Mouse (Mus musculus) heart, postnatal 10 days (tissue): ENCODE measurements around the gene Erc1. TPM values are rescaled to one million over a fixed set of nuclear protein-coding genes. Genes with fewer than 3 reads are reported as not detected.

Source experiments
- DNase-seq, 2 experiments: peaks; one replicate each; pipeline ENCODE4 v3.0.0; 2021
- intact Hi-C: fragments of 180-260 bp; cut with DNase I; formaldehyde crosslinking; loops from one replicate; pipeline ENCODE4 v1.15.1; 2025
- total RNA-seq, 2 experiments: library from RNA; stranded (reverse); gene quantifications; 2 replicates each; pipeline ENCODE4 v1.2.3; 2021

Erc1 gene
- total RNA-seq, 2 experiments from 2014 or later: 38.5 to 46.4 TPM

GRCm38 (mm10) chr6:119808726-119809505, 39.1 kb downstream of the Erc1 start:
- intact Hi-C loops: no loop called here
- DNase-seq: no peak

- DNase-seq: no peak
- intact Hi-C loops: no loop called here
These were observed 44.7 kb downstream of the Erc1 start for GRCm38 (mm10) chr6:119803239-119803638.

- DNase-seq: no peak
- intact Hi-C loops: no loop called here
These were observed 51.0 kb downstream of the Erc1 start for GRCm38 (mm10) chr6:119796911-119797486.

- DNase-seq: no peak
- intact Hi-C loops: no loop called here
These were observed 51.7 kb downstream of the Erc1 start for GRCm38 (mm10) chr6:119796291-119796690.

GRCm38 (mm10) chr6:119792562-119792961, 55.4 kb downstream of the Erc1 start:
- intact Hi-C loops: loop anchor here (1.0 to 5.0 kb wide), 3 partner anchors 110 to 406 kb away; partner anchors contain the start of gene Rad52
- peak; percentile 69 to 78 for DNase-seq

- intact Hi-C loops: no loop called here
- DNase-seq: no peak
These were observed 65.6 kb downstream of the Erc1 start for GRCm38 (mm10) chr6:119782416-119782815.

- intact Hi-C loops: no loop called here
- DNase-seq: no peak
These were observed 66.9 kb downstream of the Erc1 start for GRCm38 (mm10) chr6:119781109-119781508.

- no peak for DNase-seq
- intact Hi-C loops: no loop called here
These were observed 79.2 kb downstream of the Erc1 start for GRCm38 (mm10) chr6:119768778-119769177.

- intact Hi-C loops: no loop called here
- DNase-seq: no peak
These were observed 83.6 kb downstream of the Erc1 start for GRCm38 (mm10) chr6:119764355-119764754.

- intact Hi-C loops: no loop called here
- no peak for DNase-seq
These were observed 88.1 kb downstream of the Erc1 start for GRCm38 (mm10) chr6:119759866-119760265.

GRCm38 (mm10) chr6:119758490-119758889, 89.5 kb downstream of the Erc1 start:
- no peak for DNase-seq
- intact Hi-C loops: no loop called here

- no peak for DNase-seq
- intact Hi-C loops: no loop called here
These were observed 90.2 kb downstream of the Erc1 start for GRCm38 (mm10) chr6:119757796-119758195.

- intact Hi-C loops: no loop called here
- DNase-seq: no peak
These were observed 92.1 kb downstream of the Erc1 start for GRCm38 (mm10) chr6:119755866-119756265.

GRCm38 (mm10) chr6:119749093-119749635, 98.8 kb downstream of the Erc1 start:
- intact Hi-C loops: no loop called here
- DNase-seq: no peak

- intact Hi-C loops: no loop called here
- no peak for DNase-seq
These were observed 106.1 kb downstream of the Erc1 start for GRCm38 (mm10) chr6:119741861-119742260.

- intact Hi-C loops: no loop called here
- DNase-seq: no peak
These were observed 107.4 kb downstream of the Erc1 start for GRCm38 (mm10) chr6:119740541-119740940.

- intact Hi-C loops: no loop called here
These were observed 109.2 kb downstream of the Erc1 start for GRCm38 (mm10) chr6:119738638-119739375.

GRCm38 (mm10) chr6:119737716-119738115, 110.3 kb downstream of the Erc1 start:
- DNase-seq: no peak
- intact Hi-C loops: no loop called here

More at GRCm38 (mm10) chr6:119738638-119739375, 109.2 kb downstream of the Erc1 start:
- no peak for DNase-seq

- DNase-seq: no peak
- intact Hi-C loops: no loop called here
These were observed 112.0 kb downstream of the Erc1 start for GRCm38 (mm10) chr6:119735937-119736336.

GRCm38 (mm10) chr6:119731155-119731554, 116.8 kb downstream of the Erc1 start:
- intact Hi-C loops: no loop called here
- no peak for DNase-seq

GRCm38 (mm10) chr6:119715234-119715633, 132.7 kb downstream of the Erc1 start:
- no peak for DNase-seq
- intact Hi-C loops: no loop called here
